Mouse (Mus musculus): ENCODE measurements around the gene Draxin.
A peak's percentile ranks its signal among the peaks of the same experiment; 100 is the strongest.

Draxin gene

GRCm38 (mm10) chr4:148114758-148115391, 15.6 kb downstream of the Draxin start:
- peak; percentile 87 for DNase-seq (ENCODE audit: low read depth, low spot score)

- DNase-seq (ENCODE audit: low read depth, low spot score): no peak
These were observed 18.0 kb downstream of the Draxin start for GRCm38 (mm10) chr4:148112519-148112918.

GRCm38 (mm10) chr4:148109215-148109614, 21.3 kb downstream of the Draxin start:
- DNase-seq (ENCODE audit: low read depth, low spot score): no peak

DNA sequence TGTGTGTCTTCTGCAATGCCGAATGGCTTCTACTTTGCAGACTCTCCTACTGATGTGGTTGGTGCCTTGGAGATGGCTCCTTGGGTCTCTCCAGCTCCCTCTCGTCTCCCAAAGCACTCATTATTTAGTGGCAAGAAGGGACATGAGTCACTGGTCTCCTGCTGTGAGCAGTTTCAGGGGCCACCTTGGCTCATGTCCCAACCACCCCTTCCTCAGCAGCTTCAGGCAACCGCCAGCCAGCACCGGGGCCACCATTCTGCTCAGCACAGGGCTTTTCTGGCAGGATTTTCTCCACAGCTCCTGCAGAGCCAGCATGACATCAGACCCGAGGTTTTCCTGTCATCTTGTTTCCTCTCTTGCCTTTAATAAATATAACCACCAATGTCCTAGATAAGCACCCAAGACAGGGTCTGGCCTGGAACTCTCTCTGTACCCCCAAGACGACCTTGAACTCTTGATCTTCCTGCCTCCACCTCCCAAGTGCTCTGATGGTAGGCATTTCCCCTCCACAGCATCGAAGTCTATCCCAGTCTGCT, 21.9 kb downstream of the Draxin start:
- DNase-seq (ENCODE audit: low read depth, low spot score): no peak

DNA sequence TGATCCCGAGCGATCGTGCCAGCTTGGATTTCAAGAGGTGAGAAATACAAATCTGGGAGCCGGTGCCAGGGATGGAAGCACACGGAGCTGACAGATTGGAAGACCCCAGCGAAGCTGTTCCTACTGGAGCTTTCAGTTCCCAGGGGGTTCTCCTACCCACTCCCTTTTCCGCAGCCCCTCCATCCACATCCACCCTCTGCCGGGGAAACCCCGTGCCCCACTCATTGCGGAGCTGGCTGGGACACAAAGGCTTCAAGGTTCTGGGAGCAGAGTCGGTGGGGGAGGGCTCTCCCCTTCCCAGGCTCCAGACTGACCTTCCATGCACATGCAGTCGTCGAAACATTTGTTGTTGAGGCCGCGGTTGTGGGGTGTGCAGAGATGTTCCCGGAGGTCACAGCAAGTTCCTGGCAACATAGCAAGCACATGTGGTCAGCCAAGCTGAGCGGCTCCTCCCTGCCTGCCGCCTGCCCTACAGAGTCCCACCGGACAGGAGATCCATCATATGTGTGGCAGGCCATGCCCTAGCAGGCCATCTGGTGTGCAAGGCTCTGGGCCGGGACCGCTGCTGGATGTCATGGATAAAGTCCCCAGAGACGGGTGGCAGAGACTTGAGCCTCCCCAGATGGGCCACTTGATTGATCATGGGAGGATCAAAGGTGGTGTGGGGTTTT, 22.7 kb downstream of the Draxin start:
- DNase-seq (ENCODE audit: low read depth, low spot score): no peak

- DNase-seq (ENCODE audit: low read depth, low spot score): no peak
These were observed 26.4 kb downstream of the Draxin start for GRCm38 (mm10) chr4:148104146-148104545.

DNA sequence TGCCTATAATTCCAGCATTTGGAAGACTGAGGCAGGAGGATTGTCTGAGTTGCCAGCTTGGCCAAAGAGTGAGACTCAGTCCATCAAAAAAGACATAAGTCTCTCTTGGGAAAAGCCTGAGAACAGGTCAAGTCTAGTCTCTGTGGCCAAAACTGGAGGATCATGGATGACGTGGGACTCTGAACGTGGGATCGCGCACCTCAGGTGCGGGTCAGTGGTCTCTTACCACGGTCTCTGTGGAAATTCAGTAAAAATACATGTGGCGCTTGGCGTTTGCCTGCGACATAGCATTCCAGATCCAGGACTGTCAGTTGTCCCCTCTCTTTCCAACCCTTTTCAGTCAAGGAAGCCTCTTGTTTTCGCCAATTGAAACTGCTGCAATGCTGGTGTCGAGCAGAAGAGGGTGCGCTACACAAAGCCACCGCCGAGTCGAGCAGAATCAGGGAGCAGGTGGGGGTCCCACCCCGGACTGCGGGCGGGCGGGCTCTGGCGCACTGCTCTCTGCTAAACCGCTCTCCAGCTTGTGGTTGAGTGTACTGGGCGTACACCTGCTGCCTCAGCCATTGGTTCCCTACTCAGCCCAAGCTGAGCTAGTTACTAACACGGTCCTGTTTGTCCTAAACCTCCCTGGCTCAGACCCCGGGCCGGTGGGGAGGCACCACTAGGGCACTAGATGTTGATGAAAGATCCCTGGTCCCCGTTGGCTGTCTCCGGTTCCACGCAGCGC, 28.5 kb downstream of the Draxin start:
- peak; percentile 45 for DNase-seq (ENCODE audit: low read depth, low spot score)

GRCm38 (mm10) chr4:148098666-148099065, 31.8 kb downstream of the Draxin start:
- no peak for DNase-seq (ENCODE audit: low read depth, low spot score)

GRCm38 (mm10) chr4:148097936-148098335, 32.6 kb downstream of the Draxin start:
- no peak for DNase-seq (ENCODE audit: low read depth, low spot score)

- DNase-seq (ENCODE audit: low read depth, low spot score): no peak
These were observed 35.4 kb downstream of the Draxin start for GRCm38 (mm10) chr4:148095081-148095480.

DNA sequence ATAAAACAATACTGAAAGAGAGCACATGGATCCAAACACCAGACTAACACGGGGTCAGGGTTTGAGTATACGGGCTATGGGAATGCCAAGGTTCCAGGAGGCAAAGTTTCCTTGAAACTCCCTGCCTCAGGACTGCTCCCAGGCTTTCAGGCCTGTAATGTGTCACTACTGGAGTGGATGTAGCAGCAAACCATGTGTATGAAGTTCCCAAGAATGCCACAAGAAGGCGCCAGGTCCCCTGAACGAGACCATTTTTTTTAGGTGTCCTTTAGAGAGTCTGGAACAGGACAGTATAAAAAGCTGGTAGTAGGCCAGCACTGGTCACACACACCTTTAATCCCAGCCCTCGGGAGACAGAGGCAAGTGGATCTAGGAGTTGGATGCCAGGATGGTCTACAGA, 36.3 kb downstream of the Draxin start:
- DNase-seq (ENCODE audit: low read depth, low spot score): no peak

GRCm38 (mm10) chr4:148092551-148093271, 37.8 kb downstream of the Draxin start:
- DNase-seq (ENCODE audit: low read depth, low spot score): no peak

- DNase-seq (ENCODE audit: low read depth, low spot score): no peak
These were observed 39.3 kb downstream of the Draxin start for GRCm38 (mm10) chr4:148091181-148091580.

DNA sequence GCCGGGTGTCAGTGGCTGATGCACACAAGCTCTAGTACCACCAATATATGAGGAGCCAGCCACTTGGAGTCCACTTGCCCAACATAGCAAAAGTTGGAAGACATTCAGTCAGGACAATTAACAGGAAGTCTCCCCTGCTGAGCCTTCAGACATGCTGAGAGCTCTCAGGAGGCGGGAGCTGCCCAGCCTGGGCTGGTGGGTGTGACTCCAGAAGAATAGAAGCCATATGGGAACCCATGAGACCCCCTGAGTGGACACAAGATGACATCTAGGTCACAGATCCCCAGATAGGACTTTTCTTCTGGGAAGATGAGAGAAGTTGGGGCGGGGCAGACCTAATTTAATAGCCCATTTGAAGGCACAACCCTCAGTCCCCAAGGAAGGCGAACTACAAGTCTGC, 41.3 kb downstream of the Draxin start:
- no peak for DNase-seq (ENCODE audit: low read depth, low spot score)

GRCm38 (mm10) chr4:148087907-148088527, 42.5 kb downstream of the Draxin start, which contains the start of gene Agtrap:
Gene Agtrap, minus strand, starts transcription at chr4:148088031.
- peak; percentile 83 for DNase-seq (ENCODE audit: low read depth, low spot score)

- DNase-seq (ENCODE audit: low read depth, low spot score): no peak
These were observed 43.2 kb downstream of the Draxin start for GRCm38 (mm10) chr4:148087091-148087906.

DNA sequence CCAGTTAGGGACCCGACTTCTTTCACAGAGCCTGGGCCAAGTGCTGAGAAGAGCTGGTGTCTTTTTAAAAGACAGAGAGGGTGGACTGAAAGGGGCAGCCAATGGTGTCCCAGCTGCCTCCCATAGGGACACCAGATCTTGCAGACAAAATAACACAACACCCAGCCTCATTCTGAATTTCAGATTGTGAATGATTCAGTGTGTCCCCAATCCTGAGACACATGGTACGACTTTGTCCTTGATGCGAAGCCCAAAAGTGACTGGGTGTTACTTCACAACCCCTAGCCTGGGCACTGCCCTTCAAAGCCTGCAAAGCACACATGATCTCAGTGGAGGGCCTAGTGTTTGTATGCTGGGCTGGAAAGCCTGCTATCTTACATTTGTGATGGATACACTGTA, 44.6 kb downstream of the Draxin start:
- DNase-seq (ENCODE audit: low read depth, low spot score): no peak

- DNase-seq (ENCODE audit: low read depth, low spot score): no peak
These were observed 45.2 kb downstream of the Draxin start for GRCm38 (mm10) chr4:148085131-148085906.

GRCm38 (mm10) chr4:148084261-148084714, 46.2 kb downstream of the Draxin start:
- no peak for DNase-seq (ENCODE audit: low read depth, low spot score)

All from forelimb bud, embryonic 11.5 days (tissue).